Mouse (Mus musculus): ENCODE measurements around the gene Klhl24. TPM values are rescaled to one million over a fixed set of nuclear protein-coding genes. Genes with fewer than 3 reads are reported as not detected.
A peak's percentile ranks its signal among the peaks of the same experiment; 100 is the strongest.

Gene Klhl24
- total RNA-seq (2021), result 10 to 100 TPM; 79.6 to 81.4 TPM
- long read RNA-seq, experiment 1, full-length matches to known transcripts, result 14 of 31 reads
- long read RNA-seq, experiment 1, partial matches to known transcripts, result 2 of 31 reads
- long read RNA-seq, experiment 1, other reads (novel, unspliced or antisense), result 15 of 31 reads
- long read RNA-seq, experiment 2, full-length matches to known transcripts, result 11 of 16 reads
- long read RNA-seq, experiment 2, partial matches to known transcripts, result 3 of 16 reads
- long read RNA-seq, experiment 2, other reads (novel, unspliced or antisense), result 2 of 16 reads

- TF ChIP-seq CTCF (IDR thresholded peaks at IDR 0.05), result peak; percentile 87
- peak within 1 kb of the TSS; percentile 99 for H3K4me3 ChIP-seq
- DNase-seq (ENCODE audit: extremely low spot score in 1 of 2, low spot score in 2 of 2), result peak; percentile 90 to 94
- H3K27ac ChIP-seq, result peak within 1 kb of the TSS; percentile 100
- intact Hi-C loops (cut with DNase I), result loop anchor here (2.0 to 10.0 kb wide), 3 partner anchors 44 to 375 kb away; partner anchors contain the start of gene Yeats2
Observed at GRCm38 (mm10) chr16:20097069-20097710, at the start of gene Klhl24. Klhl24 (plus strand) TSS chr16:20097542.

DNA sequence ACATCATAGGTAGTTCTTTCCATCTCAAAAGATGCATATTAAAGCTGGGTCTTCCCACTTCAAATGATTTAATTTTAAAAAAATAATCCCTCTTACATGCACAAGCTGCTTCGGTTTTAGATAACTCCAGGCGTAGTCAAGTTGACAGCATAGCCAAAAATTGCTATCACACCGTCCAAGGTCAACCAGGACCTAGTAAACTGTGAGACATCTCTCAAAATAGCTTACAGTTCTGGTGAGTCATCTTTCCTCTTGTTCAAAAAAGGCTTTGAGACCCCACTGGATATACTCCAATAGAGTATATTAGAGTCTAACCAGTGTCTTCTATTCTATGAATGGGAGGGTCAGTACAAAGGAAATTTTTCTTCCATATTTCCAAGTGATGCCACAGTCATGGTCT, 44.7 kb upstream of the Klhl24 start:
- Histone ChIP-seq H3K4me3 (no peak overlapping the region), H3K27ac (no peak overlapping the region)
- intact Hi-C loops (cut with DNase I), result no loop called here
- DNase-seq (ENCODE audit: extremely low spot score in 1 of 2, low spot score in 2 of 2), result no peak
- TF ChIP-seq CTCF (IDR thresholded peaks at IDR 0.05), result no peak

GRCm38 (mm10) chr16:20072770-20073169, 24.6 kb upstream of the Klhl24 start:
- Histone ChIP-seq H3K27ac (no peak overlapping the region), H3K4me3 (no peak overlapping the region)
- no peak for DNase-seq (ENCODE audit: extremely low spot score in 1 of 2, low spot score in 2 of 2)
- intact Hi-C loops (cut with DNase I), result no loop called here
- no peak for TF ChIP-seq CTCF (IDR thresholded peaks at IDR 0.05)

DNA sequence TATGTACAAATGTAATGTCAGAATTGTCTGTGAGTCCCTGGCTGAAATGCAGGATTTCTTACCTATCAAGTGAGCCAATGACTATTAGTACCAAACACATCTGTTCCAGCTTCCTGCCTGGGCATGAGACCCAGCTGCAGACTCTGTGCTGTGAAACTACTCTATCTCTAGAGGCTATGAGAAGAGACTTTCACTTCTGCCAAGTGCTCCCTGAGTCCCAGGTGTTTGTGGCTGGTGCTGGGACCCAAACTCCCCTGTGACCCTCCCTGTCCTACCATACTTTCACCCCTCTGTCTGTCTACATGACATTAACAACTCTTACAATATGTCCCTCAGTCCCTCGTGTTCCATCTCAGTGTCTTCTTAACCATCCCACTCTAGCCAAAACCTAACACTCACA, 20.7 kb upstream of the Klhl24 start:
- H3K27ac ChIP-seq, result no peak overlapping the region

DNA sequence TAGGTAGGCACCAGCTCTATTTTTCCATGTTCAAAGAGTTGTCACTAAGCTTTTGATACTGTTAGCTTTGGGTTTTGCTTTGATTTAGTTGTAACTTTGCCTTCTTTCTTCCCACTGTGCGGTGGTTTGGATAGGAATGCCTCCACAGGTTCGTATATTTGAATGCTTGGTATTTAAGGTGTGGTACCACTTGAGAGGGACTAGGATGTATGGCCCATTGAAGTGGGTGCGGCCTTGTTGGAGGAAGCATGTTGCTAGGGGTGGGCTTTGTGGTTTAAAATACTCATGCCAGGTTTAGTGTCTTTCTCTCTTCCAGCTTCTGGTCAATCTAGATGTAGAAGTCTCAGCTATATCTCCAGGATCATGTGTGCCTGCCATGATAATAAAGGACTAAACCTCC, 17.1 kb upstream of the Klhl24 start:
- intact Hi-C loops (cut with DNase I), result no loop called here
- no peak overlapping the region for H3K4me3 ChIP-seq
- H3K27ac ChIP-seq, result no peak overlapping the region
- no peak for DNase-seq (ENCODE audit: extremely low spot score in 1 of 2, low spot score in 2 of 2)
- no peak for TF ChIP-seq CTCF (IDR thresholded peaks at IDR 0.05)

More for the DNA sequence above, 20.7 kb upstream of the Klhl24 start:
- DNase-seq (ENCODE audit: extremely low spot score in 1 of 2, low spot score in 2 of 2), result no peak
- intact Hi-C loops (cut with DNase I), result no loop called here
- TF ChIP-seq CTCF (IDR thresholded peaks at IDR 0.05), result no peak
- no peak overlapping the region for H3K4me3 ChIP-seq

- intact Hi-C loops (cut with DNase I), result no loop called here
- no peak for DNase-seq (ENCODE audit: extremely low spot score in 1 of 2, low spot score in 2 of 2)
- no peak for TF ChIP-seq CTCF (IDR thresholded peaks at IDR 0.05)
- no peak overlapping the region for H3K27ac ChIP-seq
- H3K4me3 ChIP-seq, result no peak overlapping the region
Observed at GRCm38 (mm10) chr16:20084623-20085022, 12.7 kb upstream of the Klhl24 start.

DNA sequence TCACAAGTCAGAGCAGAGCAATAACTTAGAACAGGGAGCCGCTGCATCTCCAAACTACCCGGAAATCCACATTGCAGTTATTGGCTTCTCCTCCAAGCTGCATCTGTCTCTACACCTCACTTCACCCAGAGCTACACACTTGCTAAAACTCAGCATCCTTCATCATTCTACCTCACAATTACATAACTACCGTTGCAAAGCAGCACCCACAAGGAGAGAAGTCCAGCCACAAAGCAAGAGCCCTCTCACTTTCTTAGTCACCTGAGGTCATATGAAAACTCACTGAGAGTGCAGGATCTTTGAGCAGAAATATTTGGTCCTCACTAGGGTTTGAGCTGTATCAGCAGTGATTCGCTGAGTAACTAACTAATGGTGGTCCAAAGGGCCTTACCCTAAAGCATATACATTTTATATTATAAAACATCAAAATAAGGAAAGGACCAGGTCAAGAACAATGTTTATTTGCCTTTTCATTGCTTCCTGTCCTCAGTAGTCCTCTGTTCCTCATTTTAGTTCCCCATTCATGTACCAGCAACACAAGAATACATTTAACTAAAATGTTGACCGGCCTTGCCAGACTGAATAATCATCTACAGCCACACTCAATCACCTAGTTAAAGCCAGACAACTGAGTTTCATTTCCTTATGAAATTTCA, 12.0 kb upstream of the Klhl24 start:
- H3K27ac ChIP-seq, result no peak overlapping the region
- H3K4me3 ChIP-seq, result no peak overlapping the region
- intact Hi-C loops (cut with DNase I), result no loop called here
- no peak for TF ChIP-seq CTCF (IDR thresholded peaks at IDR 0.05)
- no peak for DNase-seq (ENCODE audit: extremely low spot score in 1 of 2, low spot score in 2 of 2)

- DNase-seq (ENCODE audit: extremely low spot score in 1 of 2, low spot score in 2 of 2), result no peak
- TF ChIP-seq CTCF (IDR thresholded peaks at IDR 0.05), result no peak
- intact Hi-C loops (cut with DNase I), result no loop called here
- Histone ChIP-seq H3K27ac (no peak overlapping the region), H3K4me3 (no peak overlapping the region)
Observed at GRCm38 (mm10) chr16:20086976-20087375, 10.4 kb upstream of the Klhl24 start.

- no peak for DNase-seq (ENCODE audit: extremely low spot score in 1 of 2, low spot score in 2 of 2)
- TF ChIP-seq CTCF (IDR thresholded peaks at IDR 0.05), result no peak
- no peak overlapping the region for H3K27ac ChIP-seq
- intact Hi-C loops (cut with DNase I), result loop anchor here (10.0 kb wide), 1 partner anchor 205 kb away; no protein-coding TSS in a partner anchor
- no peak overlapping the region for H3K4me3 ChIP-seq
Observed at GRCm38 (mm10) chr16:20089636-20090035, 7.7 kb upstream of the Klhl24 start.

- intact Hi-C loops (cut with DNase I), result loop anchor here (10.0 kb wide), 1 partner anchor 206 kb away; no protein-coding TSS in a partner anchor
- no peak for DNase-seq (ENCODE audit: extremely low spot score in 1 of 2, low spot score in 2 of 2)
- no peak for TF ChIP-seq CTCF (IDR thresholded peaks at IDR 0.05)
Observed at GRCm38 (mm10) chr16:20090921-20091575, 6.3 kb upstream of the Klhl24 start.

GRCm38 (mm10) chr16:20095966-20096365, 1.4 kb upstream of the Klhl24 start:
- no peak overlapping the region for H3K27ac ChIP-seq
- no peak overlapping the region for H3K4me3 ChIP-seq
- intact Hi-C loops (cut with DNase I), result loop anchor here (2.0 to 10.0 kb wide), 3 partner anchors 45 to 374 kb away; partner anchors contain the start of gene Yeats2
- no peak for DNase-seq (ENCODE audit: extremely low spot score in 1 of 2, low spot score in 2 of 2)
- TF ChIP-seq CTCF (IDR thresholded peaks at IDR 0.05), result peak; percentile 40

More at GRCm38 (mm10) chr16:20090921-20091575, 6.3 kb upstream of the Klhl24 start:
- no peak overlapping the region for H3K27ac ChIP-seq
- H3K4me3 ChIP-seq, result no peak overlapping the region

Data from left cerebral cortex, adult 2 months (tissue).